Mouse (Mus musculus) WW6 (cell line): ENCODE measurements at regions not wholly inside any gene's neighbourhood (a gene's known extent, or its start where the extent isn't known, plus 50 kb on each side); places are given as distances from the start of the nearest gene placed in this dataset.
A peak's percentile ranks its signal among the peaks of the same experiment; 100 is the strongest.

ENCODE experiments used
- DNase-seq: peaks from one replicate; pipeline ENCODE4 v3.0.0-alpha.2; 2013; ENCODE audit warnings: low read depth, low spot score

GRCm38 (mm10) chr12:9091951-9092350 is 62.2 kb downstream of the Ttc32 start:
- no peak for DNase-seq

GRCm38 (mm10) chr12:9095061-9095460 is 65.3 kb downstream of the Ttc32 start:
- no peak for DNase-seq

DNA sequence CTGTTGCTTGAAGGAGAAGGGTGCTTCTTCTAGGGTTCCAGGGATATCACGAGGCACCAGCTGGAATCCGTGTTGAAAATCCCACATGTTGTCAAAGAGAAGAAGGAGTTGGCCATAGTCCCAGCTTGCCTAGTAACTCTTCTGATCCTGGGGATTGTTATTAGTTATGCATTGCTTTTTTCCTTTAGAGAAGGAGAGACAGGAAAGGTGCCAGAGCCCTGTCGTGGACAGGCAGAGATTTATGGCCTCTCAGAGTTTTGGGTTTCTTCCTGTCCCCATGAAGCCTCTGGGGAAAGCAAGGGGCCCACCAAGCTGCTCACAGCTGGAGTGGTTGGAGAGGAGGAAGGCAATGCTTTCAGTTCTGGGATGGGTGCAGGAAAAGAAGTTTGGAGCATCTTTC is 76.6 kb downstream of the Ttc32 start:
- no peak for DNase-seq

- no peak for DNase-seq
These were observed 80.0 kb downstream of the Ttc32 start for GRCm38 (mm10) chr12:9109806-9110205.

GRCm38 (mm10) chr12:9112161-9112674 is 82.4 kb downstream of the Ttc32 start:
- no peak for DNase-seq

DNA sequence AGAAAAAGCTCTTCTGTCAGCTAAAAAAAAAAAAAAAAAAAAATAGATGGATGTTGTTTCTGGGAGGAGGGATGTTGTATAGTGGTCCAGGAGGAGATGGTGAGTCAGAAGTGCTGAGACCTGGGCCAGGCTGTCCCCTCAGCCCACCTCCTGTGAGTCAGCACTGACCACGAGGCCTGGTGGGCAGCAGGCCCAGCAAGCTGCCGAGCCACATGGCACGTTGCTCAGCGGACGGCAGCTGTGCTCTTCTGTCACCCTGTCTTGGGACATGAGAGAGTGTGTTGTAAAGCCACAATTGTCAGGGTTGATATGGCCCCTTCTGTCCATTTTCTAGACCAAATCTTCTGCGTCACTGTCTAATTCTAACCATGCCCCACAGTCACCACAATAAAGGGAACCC is 83.9 kb downstream of the Ttc32 start:
- DNase-seq: no peak

DNA sequence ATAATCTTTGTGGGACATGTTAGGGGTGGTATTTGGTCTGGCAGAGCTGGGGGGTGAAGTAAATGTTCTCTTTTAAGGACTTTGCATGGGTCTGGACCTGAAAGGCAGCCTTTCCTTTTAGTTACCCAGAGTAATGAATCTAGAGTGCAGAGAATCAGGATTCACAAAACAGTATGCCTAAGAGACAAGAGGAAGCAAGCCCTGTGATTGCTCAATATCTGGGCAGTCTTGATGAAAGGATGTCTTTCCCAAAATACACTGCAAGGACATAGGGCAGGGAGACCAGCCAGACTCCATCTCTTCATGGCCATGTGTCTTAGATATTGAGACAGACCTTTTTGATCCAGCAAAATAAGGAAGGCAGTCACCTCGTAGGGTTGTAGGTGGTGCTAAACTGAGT is 84.3 kb downstream of the Ttc32 start:
- DNase-seq: no peak

DNA sequence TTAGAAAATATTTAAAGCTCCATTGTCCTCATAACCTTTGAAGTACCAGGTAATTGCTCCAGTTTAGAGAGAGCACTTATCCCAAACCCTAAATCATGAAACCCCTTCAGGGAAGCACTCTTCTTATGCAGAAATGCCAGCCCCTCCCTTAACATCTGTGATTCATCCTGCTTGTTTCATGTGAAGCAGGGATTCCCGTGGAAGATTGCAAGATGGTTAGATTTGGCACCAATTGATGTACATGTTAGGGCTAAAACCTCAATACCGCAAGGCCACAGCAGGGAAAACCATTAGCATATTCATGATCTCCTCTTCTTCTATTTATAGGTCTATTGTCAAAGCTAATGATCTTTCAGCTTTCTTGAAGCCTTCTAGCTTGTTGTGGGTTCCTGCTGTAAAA is 88.8 kb downstream of the Ttc32 start:
- DNase-seq: no peak

- DNase-seq: no peak
These were observed 98.2 kb downstream of the Ttc32 start for GRCm38 (mm10) chr12:9127931-9128550.

- DNase-seq: no peak
These were observed 98.9 kb downstream of the Ttc32 start for GRCm38 (mm10) chr12:9128581-9129275.

GRCm38 (mm10) chr12:9132621-9133020 is 102.8 kb downstream of the Ttc32 start:
- no peak for DNase-seq

DNA sequence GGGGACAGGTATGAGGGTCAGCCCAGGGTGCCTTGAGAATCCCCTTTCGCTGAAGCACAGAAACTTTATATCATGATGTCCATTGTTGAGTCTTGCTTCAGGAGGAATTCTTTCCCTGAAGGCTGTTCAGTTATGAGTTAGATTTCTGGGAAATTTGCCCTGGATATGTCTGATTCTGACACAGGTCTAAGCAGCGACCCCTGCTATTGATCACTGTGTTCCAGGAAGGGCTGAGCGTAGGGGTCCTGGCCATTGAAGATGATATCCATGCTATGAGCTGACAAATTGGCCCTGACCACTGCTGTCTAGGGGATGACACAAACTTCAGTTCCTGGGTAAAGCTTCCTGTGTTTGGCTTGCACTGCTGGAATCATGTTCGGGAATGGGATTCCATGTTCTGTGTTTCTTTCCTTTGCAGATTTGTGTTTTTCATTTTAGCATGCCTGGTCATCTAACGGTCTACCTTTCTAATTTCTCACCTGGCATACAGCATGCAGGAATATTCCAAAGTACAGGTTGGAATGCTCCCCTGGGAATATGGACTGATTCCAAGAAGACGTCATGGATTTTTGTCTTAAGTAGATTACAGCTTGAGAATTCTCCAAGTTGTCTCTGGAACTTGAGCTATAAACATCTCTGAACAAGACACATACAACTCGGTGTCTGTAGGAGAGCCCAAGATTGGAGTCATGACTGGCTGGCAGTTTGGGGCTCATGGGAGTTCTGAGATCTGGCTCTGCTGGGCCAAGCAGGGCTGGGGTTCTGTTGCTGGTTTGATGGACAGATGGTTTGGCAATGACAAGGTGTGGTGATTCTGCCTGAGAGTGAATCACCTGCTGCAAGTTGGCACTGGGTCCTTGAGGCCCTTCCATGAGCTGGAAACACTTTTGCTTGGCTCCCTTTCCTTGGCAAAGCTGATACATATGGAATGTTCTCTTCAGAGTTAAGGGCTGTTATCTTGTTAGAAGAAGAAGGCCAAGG is 104.4 kb downstream of the Ttc32 start:
- no peak for DNase-seq

DNA sequence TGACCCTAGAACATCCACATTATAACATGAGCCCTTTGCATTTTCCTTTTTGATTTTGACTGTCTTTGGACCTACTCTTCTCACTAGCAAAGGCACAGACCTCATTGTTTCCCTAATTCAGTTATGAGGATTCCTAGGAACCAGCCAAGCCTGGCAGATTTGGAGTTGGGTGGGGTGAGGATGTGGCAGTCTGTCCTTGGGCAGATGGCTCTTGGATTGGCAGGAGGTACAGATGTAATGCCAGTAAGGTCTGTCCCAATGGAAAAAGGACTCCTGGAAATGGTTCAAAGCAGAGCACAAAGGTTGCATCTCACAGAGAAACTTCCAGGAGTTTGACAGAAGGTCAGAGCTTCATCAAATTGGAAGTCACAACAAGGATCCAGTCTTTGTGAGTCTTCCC is 121.2 kb downstream of the Ttc32 start:
- DNase-seq: no peak

DNA sequence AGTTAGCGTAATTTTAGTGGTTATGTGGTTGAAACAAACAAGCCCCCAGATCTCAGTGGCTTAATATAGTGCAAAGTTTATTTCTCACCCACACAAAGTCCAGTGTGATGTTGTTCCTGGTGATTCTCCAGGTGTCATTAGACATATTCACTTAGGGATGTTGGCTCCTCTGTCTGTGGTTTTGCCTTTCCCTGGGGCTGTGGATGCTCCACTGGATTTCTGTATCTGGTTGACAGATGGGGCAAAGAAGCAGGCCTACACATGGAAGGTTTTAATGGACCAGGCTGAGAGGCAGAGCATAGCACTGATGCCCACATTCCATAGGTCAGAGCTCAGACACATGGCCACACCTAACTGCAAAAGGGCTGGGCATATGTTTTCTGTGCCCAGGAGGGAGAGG is 121.6 kb downstream of the Ttc32 start:
- no peak for DNase-seq

GRCm38 (mm10) chr12:9154491-9154890 is 124.7 kb downstream of the Ttc32 start:
- no peak for DNase-seq

GRCm38 (mm10) chr12:9156794-9157193 is 127.0 kb downstream of the Ttc32 start:
- DNase-seq: no peak

- no peak for DNase-seq
These were observed 129.0 kb downstream of the Ttc32 start for GRCm38 (mm10) chr12:9158751-9159150.

DNA sequence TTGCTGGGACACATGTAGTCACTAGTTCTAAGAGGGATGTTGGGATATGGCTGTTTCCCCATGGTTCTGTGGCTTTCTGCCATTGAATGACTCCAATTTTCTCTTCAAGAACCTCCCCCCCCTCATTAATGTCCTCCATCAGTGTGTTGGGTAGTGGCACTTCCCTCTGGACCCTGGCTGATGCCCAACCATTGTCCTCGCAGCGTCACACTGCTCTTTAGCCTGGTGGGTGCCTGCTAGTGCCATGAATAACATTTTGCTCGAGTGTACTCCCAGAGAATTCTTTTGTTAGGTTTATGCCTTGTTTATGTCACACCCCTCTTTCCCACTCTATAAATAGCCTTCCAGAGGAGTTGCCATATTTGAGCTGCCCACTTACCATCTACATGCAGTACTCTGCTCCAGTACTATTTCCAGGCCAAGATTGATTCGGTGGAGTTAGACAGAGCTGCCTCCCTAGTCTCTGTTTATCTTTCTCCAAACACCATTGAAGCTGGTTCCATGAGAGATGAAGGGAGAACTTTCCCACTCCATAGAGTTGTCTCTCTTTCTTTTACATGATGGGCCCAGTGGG is 135.7 kb downstream of the Ttc32 start:
- no peak for DNase-seq

GRCm38 (mm10) chr12:9166218-9166908 is 136.6 kb downstream of the Ttc32 start:
- DNase-seq: peak; percentile 33

GRCm38 (mm10) chr12:9169008-9169407 is 139.2 kb downstream of the Ttc32 start:
- DNase-seq: no peak

DNA sequence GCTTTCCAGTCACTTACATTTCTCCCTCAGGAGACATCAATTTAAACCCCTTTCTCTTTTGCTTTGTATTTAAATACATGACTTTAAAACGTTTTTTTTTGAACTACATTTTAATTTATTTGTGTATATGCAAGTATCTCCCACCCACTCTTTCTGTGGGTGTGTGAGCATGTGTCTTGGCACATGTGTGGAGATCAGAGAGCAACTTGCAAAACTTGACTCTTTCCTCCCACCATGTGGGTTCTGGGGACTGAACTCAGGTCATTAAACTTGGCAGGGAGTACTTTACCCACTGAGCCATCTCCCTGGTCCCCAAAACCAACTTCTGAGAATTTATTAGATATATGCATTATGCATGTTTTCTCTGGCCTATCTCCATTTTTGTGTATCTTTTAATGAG is 143.9 kb downstream of the Ttc32 start:
- no peak for DNase-seq
